Mouse (Mus musculus) v-Abl transformed pro-B cells (cell line): Measurements from ENCODE around the gene Sfpq.

Experiments used
- in situ Hi-C, 2 experiments: fragments of 400-800 bp; cut with MboI; formaldehyde crosslinking; loops; one replicate each; pipeline ENCODE4 v1.15.1; 2025; ENCODE audit not compliant: unreplicated experiment in 2 of 2

Gene Sfpq

GRCm38 (mm10) chr4:127026826-127027225 lies 5.7 kb downstream of the Sfpq start:
- in situ Hi-C loops: loop anchor here in 1 of 2 experiments (10.0 kb wide), 1 partner anchor 218 kb away; the partner anchor contains the start of gene Smim12

GRCm38 (mm10) chr4:127027228-127028190 lies 6.4 kb downstream of the Sfpq start:
- in situ Hi-C loops: loop anchor here in 1 of 2 experiments (10.0 kb wide), 1 partner anchor 217 kb away; the partner anchor contains the start of gene Smim12

- in situ Hi-C loops: no loop called here
Measured at GRCm38 (mm10) chr4:127037158-127037557, 16.0 kb downstream of the Sfpq start.

DNA sequence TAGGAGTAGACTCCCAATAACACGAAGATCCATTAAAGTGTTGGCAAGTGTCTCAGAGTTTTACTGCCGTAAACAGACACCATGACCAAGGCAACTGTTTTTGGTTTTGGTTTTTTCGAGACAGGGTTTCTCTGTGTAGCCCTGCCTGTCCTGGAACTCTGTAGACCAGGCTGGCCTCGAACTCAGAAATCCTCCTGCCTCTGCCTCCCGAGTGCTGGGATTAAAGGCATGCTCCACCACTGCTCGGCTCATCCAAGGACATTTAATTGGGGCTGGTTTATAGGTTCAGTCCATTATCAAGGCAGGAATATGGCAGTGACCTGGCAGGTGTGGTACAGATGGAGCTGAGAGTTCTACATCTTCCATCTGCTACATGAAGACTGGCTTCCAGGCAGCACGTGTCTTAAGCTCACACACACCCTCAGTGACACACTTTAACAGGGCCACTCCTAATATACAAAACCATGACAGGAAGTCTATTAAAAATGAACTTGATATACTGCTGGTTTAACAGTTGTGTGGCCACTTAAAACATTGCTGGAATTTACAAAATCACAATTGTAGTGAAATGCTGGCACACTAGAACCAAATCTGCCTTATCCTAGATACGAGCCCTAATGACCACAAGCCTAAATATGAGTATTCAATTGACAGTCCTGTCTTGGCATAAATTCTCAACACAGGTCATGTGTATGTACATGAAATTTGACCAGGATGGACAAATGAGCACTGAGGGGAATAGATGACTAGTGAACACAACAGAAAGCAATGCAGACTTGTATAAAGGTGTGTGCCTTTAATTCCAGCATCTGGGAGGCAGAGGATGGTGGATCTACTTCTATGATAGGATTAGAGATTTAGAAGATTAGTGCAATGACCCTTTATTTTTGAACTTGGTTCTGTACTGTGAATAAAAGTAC lies 17.0 kb downstream of the Sfpq start:
- in situ Hi-C loops: no loop called here

GRCm38 (mm10) chr4:127038828-127039349 lies 17.8 kb downstream of the Sfpq start:
- in situ Hi-C loops: no loop called here

DNA sequence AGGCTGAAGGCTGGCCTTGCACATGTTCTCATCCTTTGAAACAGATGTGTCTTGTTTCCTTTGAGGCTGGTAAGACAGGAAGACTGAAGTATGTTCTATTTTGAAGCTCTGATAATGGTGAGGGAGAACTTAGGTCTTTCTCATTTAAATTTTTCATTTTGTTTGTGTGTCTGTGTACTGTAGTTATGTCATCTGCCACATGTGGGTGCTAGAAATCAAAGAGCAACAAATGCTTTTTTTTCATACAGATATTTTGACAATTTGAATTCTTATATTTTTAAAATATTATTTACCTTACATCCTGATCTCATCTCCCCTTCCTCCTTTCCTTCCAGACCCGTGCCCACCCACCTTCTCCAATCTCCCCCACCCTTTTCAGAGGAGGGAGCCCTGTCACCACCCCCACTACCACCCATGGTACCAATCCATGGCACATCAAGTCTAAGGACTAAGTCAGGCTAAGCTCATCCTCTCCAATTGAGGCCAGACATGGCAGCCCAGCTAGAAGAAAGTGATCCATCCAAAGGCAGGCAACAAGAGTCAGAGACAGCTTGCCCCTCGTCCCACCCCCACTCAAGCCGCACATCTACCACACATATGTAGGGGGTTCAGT lies 18.9 kb downstream of the Sfpq start:
- in situ Hi-C loops: no loop called here

DNA sequence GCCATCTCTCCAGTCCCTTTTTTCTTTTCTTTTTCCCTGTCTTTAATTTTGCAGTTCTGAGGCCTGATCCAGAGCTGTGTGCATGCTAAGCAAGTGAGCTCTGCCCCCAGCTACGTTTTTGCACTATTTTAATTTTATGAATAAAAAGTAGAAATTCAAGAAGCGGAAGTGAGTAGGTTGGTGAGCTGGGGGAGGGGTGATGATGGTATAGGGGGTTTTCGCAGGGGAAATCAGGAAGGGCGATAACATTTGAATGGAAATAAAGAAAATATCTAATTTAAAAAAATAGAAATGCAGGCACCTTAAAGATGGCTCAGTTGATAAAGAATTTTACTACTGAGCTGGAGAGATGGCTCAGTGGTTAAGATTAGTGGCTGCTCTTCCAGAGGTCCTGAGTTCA lies 22.4 kb downstream of the Sfpq start:
- in situ Hi-C loops: no loop called here

DNA sequence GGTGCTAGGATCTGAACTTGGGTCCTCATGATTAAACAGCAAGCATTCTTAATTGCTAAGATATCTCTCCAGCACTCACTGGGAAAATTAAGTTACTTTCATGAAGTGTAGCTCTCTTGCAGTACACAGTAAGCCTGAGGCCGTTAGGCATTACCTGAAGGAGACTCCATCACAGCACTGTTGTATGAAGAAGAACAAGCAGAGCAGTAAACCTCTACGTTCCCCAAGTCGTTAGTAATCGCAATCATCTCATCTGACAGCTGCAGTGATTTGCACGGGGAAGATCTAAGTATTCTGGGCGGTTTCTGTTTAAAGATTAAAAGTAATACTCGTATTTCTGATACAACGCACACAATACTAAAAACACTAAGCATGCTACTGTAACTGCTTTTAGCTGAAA lies 30.0 kb downstream of the Sfpq start:
- in situ Hi-C loops: loop anchor here in 1 of 2 experiments (25.0 kb wide), 1 partner anchor 186 kb away; the partner anchor contains the start of gene Smim12

GRCm38 (mm10) chr4:127053071-127053470 lies 31.9 kb downstream of the Sfpq start:
- in situ Hi-C loops: loop anchor here in 1 of 2 experiments (25.0 kb wide), 1 partner anchor 184 kb away; the partner anchor contains the start of gene Smim12

GRCm38 (mm10) chr4:127054522-127055198 lies 33.5 kb downstream of the Sfpq start:
- in situ Hi-C loops: loop anchor here in 1 of 2 experiments (25.0 kb wide), 1 partner anchor 183 kb away; the partner anchor contains the start of gene Smim12

- in situ Hi-C loops: loop anchor here in 1 of 2 experiments (25.0 kb wide), 1 partner anchor 177 kb away; the partner anchor contains the start of gene Smim12
Measured at GRCm38 (mm10) chr4:127060585-127061290, 39.6 kb downstream of the Sfpq start, which contains the start of gene Zmym1. Gene Zmym1 (minus strand): TSS chr4:127061152.

DNA sequence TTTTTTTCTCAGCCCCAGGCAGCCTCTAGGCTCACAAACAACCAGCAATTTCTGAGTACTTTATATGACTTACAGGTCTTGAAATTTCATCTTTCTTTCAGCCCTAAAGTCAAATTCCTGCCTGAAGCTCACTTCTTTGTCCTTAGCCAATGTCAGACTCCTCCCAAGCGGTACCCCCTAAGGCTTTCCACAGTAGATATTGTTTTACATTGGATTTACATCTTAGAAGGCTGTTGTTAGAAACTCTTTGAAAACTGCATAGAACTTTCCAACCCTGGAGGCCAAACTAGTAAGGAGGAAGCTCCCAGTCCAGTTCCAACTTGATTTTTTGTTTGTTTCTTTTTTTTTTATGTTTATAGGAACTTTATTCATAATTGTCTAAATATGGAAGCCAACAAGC lies 42.9 kb downstream of the Sfpq start:
- in situ Hi-C loops: loop anchor here in 1 of 2 experiments (25.0 kb wide), 1 partner anchor 173 kb away; the partner anchor contains the start of gene Smim12

DNA sequence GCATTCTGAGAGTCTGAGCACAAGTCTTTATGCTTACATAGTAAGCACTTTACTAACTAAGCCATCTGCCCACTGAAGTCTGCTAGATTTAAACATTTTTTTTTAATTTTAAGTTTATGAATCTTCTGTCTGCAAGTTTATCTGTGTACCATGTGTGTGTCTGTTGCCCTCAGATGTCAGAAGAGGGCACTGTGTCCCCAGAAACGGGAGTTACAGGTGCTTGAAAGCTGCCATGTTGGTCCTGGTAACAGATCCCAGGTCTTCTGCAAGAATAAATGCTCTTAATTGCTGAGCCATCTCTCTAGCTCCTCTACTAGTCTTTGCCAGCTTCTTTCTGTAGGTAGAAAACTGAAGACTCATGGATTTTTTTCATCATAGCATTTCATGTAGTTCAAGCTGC lies 53.8 kb downstream of the Sfpq start:
- in situ Hi-C loops: loop anchor here in 1 of 2 experiments (25.0 kb wide), 1 partner anchor 162 kb away; the partner anchor contains the start of gene Smim12

GRCm38 (mm10) chr4:127076875-127077548 lies 55.9 kb downstream of the Sfpq start, which contains the start of gene Zmym6:
Gene Zmym6 (plus strand): TSS chr4:127077383.
- in situ Hi-C loops: no loop called here

DNA sequence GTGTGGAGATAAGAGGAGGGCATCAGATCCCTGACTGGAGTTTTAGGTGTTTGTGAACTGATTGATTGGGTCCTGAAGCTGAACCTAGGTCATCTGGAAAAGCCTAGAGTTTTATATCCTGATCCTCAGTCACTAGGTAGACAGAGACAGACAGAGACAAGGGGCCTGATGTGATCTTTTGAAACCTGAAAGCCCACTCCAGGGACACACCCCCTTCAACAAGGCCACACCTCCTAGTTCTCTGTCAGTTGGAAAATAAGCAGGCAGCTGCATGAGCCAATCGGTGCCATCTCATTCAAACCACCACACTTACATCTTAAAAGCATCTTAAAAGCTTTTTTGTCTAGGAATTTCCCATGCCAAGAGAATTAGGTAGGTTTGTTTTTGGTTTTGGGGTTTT lies 59.7 kb downstream of the Sfpq start:
- in situ Hi-C loops: loop anchor here in 1 of 2 experiments (5.0 kb wide), 1 partner anchor 161 kb away; the partner anchor contains the start of gene Smim12

- in situ Hi-C loops: loop anchor here in 1 of 2 experiments (5.0 kb wide), 1 partner anchor 159 kb away; the partner anchor contains the start of gene Smim12
Measured at GRCm38 (mm10) chr4:127083131-127083530, 62.0 kb downstream of the Sfpq start.

DNA sequence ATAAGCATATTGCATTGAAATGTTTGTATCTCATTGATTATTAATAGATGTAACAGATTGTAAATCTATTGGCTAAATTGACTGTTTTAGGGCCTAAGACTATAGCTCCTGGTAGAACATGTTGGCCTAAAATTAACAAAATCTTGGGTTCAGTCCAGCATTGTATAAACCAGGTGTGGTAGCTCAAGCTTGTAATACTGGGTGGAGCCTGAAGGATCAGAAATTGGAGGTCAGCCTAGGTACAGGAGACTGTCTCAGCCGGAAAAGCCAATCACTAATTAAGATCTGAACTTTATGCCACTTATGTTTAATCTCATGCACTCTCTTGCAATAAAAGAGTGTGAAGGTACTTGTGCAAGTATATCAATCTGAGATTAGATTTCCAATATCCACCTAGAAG lies 64.6 kb downstream of the Sfpq start:
- in situ Hi-C loops: no loop called here
